Mouse (Mus musculus) midbrain, postnatal 0 days (tissue): ENCODE results near the gene Tmem59l. TPM values are rescaled to one million over a fixed set of nuclear protein-coding genes. Genes with fewer than 3 reads are reported as not detected.

Source experiments
- ATAC-seq: fragments of 200-750 bp; cut with Nextera tagmentation; 2 replicates; pipeline ENCODE4 v1.8.0; 2017; ENCODE audit warnings: moderate number of reproducible peaks, mild to moderate bottlenecking, moderate TSS enrichment, moderate library complexity; ENCODE audit not compliant: low FRiP score
- DNase-seq: peaks from one replicate; pipeline ENCODE4 v3.0.0-alpha.2; 2015; ENCODE audit warnings: low spot score
- H3K27ac ChIP-seq: fragments of 300-500 bp; sonication (generic); 2 replicates; pipeline ENCODE4 v1.5.1; 2014; ENCODE audit warnings: low read depth, mild to moderate bottlenecking, low read length, mixed read lengths
- H3K27me3 ChIP-seq: fragments of 300-500 bp; sonication (generic); 2 replicates; pipeline ENCODE4 v1.6.1; 2014; ENCODE audit warnings: low read length, control low read depth, mixed read lengths; ENCODE audit not compliant: insufficient read depth
- H3K36me3 ChIP-seq: fragments of 300-500 bp; sonication (generic); 2 replicates; pipeline ENCODE4 v1.6.1; 2014; ENCODE audit warnings: low read length, control low read depth, mixed read lengths; ENCODE audit not compliant: insufficient read depth
- H3K4me1 ChIP-seq: fragments of 300-500 bp; sonication (generic); 2 replicates; pipeline ENCODE4 v1.6.1; 2014; ENCODE audit warnings: mild to moderate bottlenecking, control low read depth, antibody characterized with exemption, low read length, mixed read lengths; ENCODE audit not compliant: insufficient read depth
- H3K4me2 ChIP-seq: fragments of 300-500 bp; sonication (generic); 2 replicates; pipeline ENCODE4 v1.6.1; 2014; ENCODE audit warnings: low read depth, mild to moderate bottlenecking, low read length, mixed read lengths; ENCODE audit not compliant: poor library complexity, severe bottlenecking
- H3K4me3 ChIP-seq: fragments of 300-500 bp; sonication (generic); 2 replicates; pipeline ENCODE4 v1.5.1; 2014; ENCODE audit warnings: low read depth, mild to moderate bottlenecking, low read length, moderate library complexity
- H3K9ac ChIP-seq: fragments of 300-500 bp; sonication (generic); replicated peaks from 2 replicates; pipeline ENCODE4 v1.6.1; 2014; ENCODE audit warnings: mild to moderate bottlenecking, low read length, moderate library complexity, mixed read lengths; ENCODE audit not compliant: poor library complexity, severe bottlenecking
- H3K9me3 ChIP-seq: fragments of 300-500 bp; sonication (generic); 2 replicates; pipeline ENCODE4 v1.6.1; 2016; ENCODE audit warnings: low read length, control low read depth
- CTCF ChIP-seq: IDR thresholded peaks from 2 replicates; pipeline ENCODE4 v1.5.1; 2016; ENCODE audit warnings: antibody characterized with exemption, mild to moderate bottlenecking
- WGBS: fragments of 180-500 bp; shearing (Covaris S2); extraction: QIAGEN DNeasy Blood & Tissue Kit; methylation state at CpG from one replicate; pipeline ENCODE4 v1.1.7; 2014; 5-methylcytosine and 5-hydroxymethylcytosine counted together
- polyA plus RNA-seq: library from polyadenylated mRNA; unstranded; fragments of >200 nt; fragmentation: Nextera tagmentation; extraction: Ambion mirVana; gene quantifications from 2 replicates; pipeline ENCODE4 v1.2.1, GENCODE M21; 2015
- total RNA-seq: library from RNA; depleted of rRNA; stranded (reverse); fragments of >200 nt; gene quantifications from 2 replicates; pipeline ENCODE4 v1.2.3, GENCODE M21; 2014

Tmem59l gene
- total and polyA plus RNA-seq, 2 experiments from 2014 or later = 203 to 206 TPM

GRCm38 (mm10) chr8:70510228-70510915 is 23.2 kb upstream of the Tmem59l start, which contains the start of gene Uba52:
Uba52 (minus strand) TSS chr8:70510801.
- no peaks in the 10 kb centered on the region for H3K9me3 ChIP-seq
- H3K36me3 ChIP-seq = peaks cover 10% of the 10 kb centered on the region; the same call in 1 of the 2 replicates
- peak within 1 kb of the TSS; percentile 96 for H3K4me2 ChIP-seq
- 2% methylated on average over 65 of the region's 74 CpGs for WGBS
- H3K4me3 ChIP-seq = peak within 1 kb of the TSS; percentile 69
- H3K4me1 ChIP-seq = peaks cover 7% of the 10 kb centered on the region; the same call in 1 of the 2 replicates
- H3K9ac ChIP-seq = peak within 1 kb of the TSS; percentile 77
- H3K27ac ChIP-seq = peak within 1 kb of the TSS; percentile 93
- peak; percentile 89 for ATAC-seq
- no peaks in the 10 kb centered on the region for H3K27me3 ChIP-seq
- peak; percentile 98 for DNase-seq
- no peak for TF ChIP-seq CTCF

GRCm38 (mm10) chr8:70509281-70509952 is 22.3 kb upstream of the Tmem59l start:
- Histone ChIP-seq H3K36me3 (peaks cover 10% of the 10 kb centered on the region; the same call in 1 of the 2 replicates), H3K27me3 (no peaks in the 10 kb centered on the region), H3K9ac (peak overlapping the region; percentile 77), H3K4me3 (peak overlapping the region; percentile 69), H3K27ac (peak overlapping the region; percentile 93), H3K4me2 (peak overlapping the region; percentile 96), H3K9me3 (no peaks in the 10 kb centered on the region), H3K4me1 (peaks cover 7% of the 10 kb centered on the region; the same call in 1 of the 2 replicates)
- DNase-seq = no peak
- WGBS = 16% methylated on average over 25 of the region's 25 CpGs
- no peak for TF ChIP-seq CTCF
- no peak for ATAC-seq

GRCm38 (mm10) chr8:70507027-70507393 is 19.9 kb upstream of the Tmem59l start:
- Histone ChIP-seq H3K4me1 (peaks cover 7% of the 10 kb centered on the region; the same call in 1 of the 2 replicates), H3K36me3 (peaks cover 15% of the 10 kb centered on the region; the same call in 1 of the 2 replicates), H3K27ac (peak overlapping the region; percentile 93; the same call in 1 of the 2 replicates), H3K27me3 (peaks cover 11% of the 10 kb centered on the region), H3K9me3 (no peaks in the 10 kb centered on the region), H3K4me3 (no peak overlapping the region), H3K4me2 (no peak overlapping the region), H3K9ac (no peak overlapping the region)
- DNase-seq (no peak), ATAC-seq (no peak)
- TF ChIP-seq CTCF = no peak
- whole genome bisulfite sequencing = 59% methylated on average over 5 of the region's 5 CpGs

GRCm38 (mm10) chr8:70506328-70507026 is 19.3 kb upstream of the Tmem59l start, which contains the start of gene Rex1bd:
Rex1bd (minus strand) TSS chr8:70506752.
- TF ChIP-seq CTCF = peak; percentile 91
- H3K9me3 ChIP-seq = no peaks in the 10 kb centered on the region
- H3K4me2 ChIP-seq = peak within 1 kb of the TSS; percentile 74
- peaks cover 16% of the 10 kb centered on the region for H3K27me3 ChIP-seq
- peak; percentile 83 for ATAC-seq
- peaks cover 15% of the 10 kb centered on the region; the same call in 1 of the 2 replicates for H3K36me3 ChIP-seq
- peak within 1 kb of the TSS; percentile 70 for H3K4me3 ChIP-seq
- peaks cover 7% of the 10 kb centered on the region; the same call in 1 of the 2 replicates for H3K4me1 ChIP-seq
- peak within 1 kb of the TSS; percentile 90 for H3K9ac ChIP-seq
- H3K27ac ChIP-seq = peak within 1 kb of the TSS; percentile 93
- DNase-seq = peak; percentile 93
- 3% methylated on average over 39 of the region's 40 CpGs for WGBS

- no peak for TF ChIP-seq CTCF
These were observed 18.7 kb upstream of the Tmem59l start for GRCm38 (mm10) chr8:70505698-70506327.

More at GRCm38 (mm10) chr8:70505698-70506327, 18.7 kb upstream of the Tmem59l start:
- DNase-seq (peak; percentile 31), ATAC-seq (peak; percentile 25; the same call in 1 of the 2 replicates)
- H3K36me3 ChIP-seq = peaks cover 15% of the 10 kb centered on the region; the same call in 1 of the 2 replicates
- peak overlapping the region; percentile 90 for H3K9ac ChIP-seq
- H3K4me3 ChIP-seq = peak overlapping the region; percentile 70
- WGBS = 36% methylated on average over 32 of the region's 32 CpGs
- H3K9me3 ChIP-seq = no peaks in the 10 kb centered on the region
- H3K4me1 ChIP-seq = peaks cover 7% of the 10 kb centered on the region; the same call in 1 of the 2 replicates
- peaks cover 21% of the 10 kb centered on the region for H3K27me3 ChIP-seq
- H3K4me2 ChIP-seq = peak overlapping the region; percentile 74
- H3K27ac ChIP-seq = peak overlapping the region; percentile 93
